Mouse (Mus musculus): Measurements from ENCODE around the gene Crtc1.
A peak's percentile ranks its signal among the peaks of the same experiment; 100 is the strongest.

Gene Crtc1

GRCm38 (mm10) chr8:70462516-70462813 lies 23.1 kb upstream of the Crtc1 start:
- DNase-seq (ENCODE audit: low spot score), result no peak

- no peak for DNase-seq (ENCODE audit: low spot score)
Measured at GRCm38 (mm10) chr8:70461765-70462515, 22.6 kb upstream of the Crtc1 start.

GRCm38 (mm10) chr8:70460606-70461005 lies 21.2 kb upstream of the Crtc1 start:
- no peak for DNase-seq (ENCODE audit: low spot score)

- no peak for DNase-seq (ENCODE audit: low spot score)
Measured at GRCm38 (mm10) chr8:70460199-70460598, 20.8 kb upstream of the Crtc1 start.

- DNase-seq (ENCODE audit: low spot score), result no peak
Measured at GRCm38 (mm10) chr8:70459636-70460035, 20.3 kb upstream of the Crtc1 start.

- DNase-seq (ENCODE audit: low spot score), result no peak
Measured at GRCm38 (mm10) chr8:70458462-70458861, 19.1 kb upstream of the Crtc1 start.

- DNase-seq (ENCODE audit: low spot score), result no peak
Measured at GRCm38 (mm10) chr8:70457882-70458281, 18.5 kb upstream of the Crtc1 start.

GRCm38 (mm10) chr8:70456996-70457395 lies 17.6 kb upstream of the Crtc1 start:
- no peak for DNase-seq (ENCODE audit: low spot score)

GRCm38 (mm10) chr8:70453852-70454251 lies 14.5 kb upstream of the Crtc1 start:
- DNase-seq (ENCODE audit: low spot score), result no peak

- DNase-seq (ENCODE audit: low spot score), result no peak
Measured at GRCm38 (mm10) chr8:70452196-70452966, 13.0 kb upstream of the Crtc1 start.

GRCm38 (mm10) chr8:70447639-70448420 lies 8.5 kb upstream of the Crtc1 start:
- peak; percentile 32 for DNase-seq (ENCODE audit: low spot score)

GRCm38 (mm10) chr8:70445988-70446387 lies 6.6 kb upstream of the Crtc1 start:
- DNase-seq (ENCODE audit: low spot score), result no peak

GRCm38 (mm10) chr8:70443326-70443725 lies 3.9 kb upstream of the Crtc1 start:
- DNase-seq (ENCODE audit: low spot score), result no peak

- no peak for DNase-seq (ENCODE audit: low spot score)
Measured at GRCm38 (mm10) chr8:70441565-70441964, 2.2 kb upstream of the Crtc1 start.

GRCm38 (mm10) chr8:70440246-70440645 lies 867 bp upstream of the Crtc1 start:
- no peak for DNase-seq (ENCODE audit: low spot score)

GRCm38 (mm10) chr8:70439848-70440179 lies 435 bp upstream of the Crtc1 start:
- DNase-seq (ENCODE audit: low spot score), result no peak

- no peak for DNase-seq (ENCODE audit: low spot score)
Measured at GRCm38 (mm10) chr8:70438423-70438822, 956 bp downstream of the Crtc1 start.

GRCm38 (mm10) chr8:70435156-70435555 lies 4.2 kb downstream of the Crtc1 start:
- DNase-seq (ENCODE audit: low spot score), result no peak

GRCm38 (mm10) chr8:70432991-70433536 lies 6.3 kb downstream of the Crtc1 start:
- no peak for DNase-seq (ENCODE audit: low spot score)

- no peak for DNase-seq (ENCODE audit: low spot score)
Measured at GRCm38 (mm10) chr8:70431213-70431612, 8.2 kb downstream of the Crtc1 start.

GRCm38 (mm10) chr8:70426300-70426907 lies 13.0 kb downstream of the Crtc1 start:
- no peak for DNase-seq (ENCODE audit: low spot score)

GRCm38 (mm10) chr8:70422722-70423121 lies 16.7 kb downstream of the Crtc1 start:
- DNase-seq (ENCODE audit: low spot score), result no peak
